Mouse (Mus musculus): ENCODE measurements around the gene Plxna1.

DNA sequence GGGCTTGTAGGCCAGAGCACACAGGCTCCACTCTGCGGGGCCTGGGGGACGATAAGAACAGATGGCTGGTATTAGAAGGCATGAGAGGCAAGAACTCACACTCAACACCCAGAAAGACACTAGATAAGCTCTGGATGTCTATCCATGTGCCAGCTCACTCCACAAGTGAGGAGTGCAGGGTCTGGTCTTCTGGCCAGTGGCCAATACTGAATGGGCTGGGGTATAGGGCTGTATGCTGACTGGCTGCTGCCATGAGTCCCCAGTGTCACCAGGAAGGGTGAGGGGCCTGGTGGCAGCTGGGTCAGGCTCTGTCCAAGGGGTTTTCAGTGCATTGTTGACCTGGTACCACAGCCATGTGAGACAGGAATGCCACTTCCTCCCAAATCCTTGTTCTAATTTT, 22.3 kb upstream of the Plxna1 start:
- TF ChIP-seq CTCF (conservative IDR thresholded peaks at IDR 0.05; ENCODE audit: low read length) (no peak), POU5F1 (IDR thresholded peaks at IDR 0.05; ENCODE audit: borderline replicate concordance, low read length) (no peak), NANOG (IDR thresholded peaks at IDR 0.05; ENCODE audit: borderline replicate concordance, low read length) (no peak)
